Mouse (Mus musculus): ENCODE data around the gene Slamf9. TPM values are rescaled to one million over a fixed set of nuclear protein-coding genes. Genes with fewer than 3 reads are reported as not detected.

Gene Slamf9
- polyA plus RNA-seq, 1 experiment, result 4.7 TPM

- H3K4me2 ChIP-seq (ENCODE audit: low read depth), result no peak overlapping the region
- H3K79me2 ChIP-seq (ENCODE audit: control insufficient read depth, insufficient read depth), result peaks cover 16% of the 10 kb centered on the region
- no peak overlapping the region for H3K4me3 ChIP-seq
- H3K36me3 ChIP-seq (ENCODE audit: control insufficient read depth, insufficient read depth), result peaks cover 30% of the 10 kb centered on the region
- H3K27me3 ChIP-seq (ENCODE audit: control insufficient read depth, insufficient read depth, insufficient read length), result no peaks in the 10 kb centered on the region
- H3ac ChIP-seq (ENCODE audit: control insufficient read depth, insufficient read length), result no peak overlapping the region
- TF ChIP-seq MYOG (IDR thresholded peaks at IDR 0.05; ENCODE audit: control insufficient read depth in 1 of 3, insufficient read depth in 1 of 3, insufficient read length in 2 of 3, low read depth in 2 of 3) (no peak), CEBPB (IDR thresholded peaks at IDR 0.05; ENCODE audit: insufficient read depth, poor library complexity, severe bottlenecking) (no peak), USF1 (IDR thresholded peaks at IDR 0.05; ENCODE audit: low read depth) (no peak), MAX (IDR thresholded peaks at IDR 0.05; ENCODE audit: low read depth) (no peak), SRF (IDR thresholded peaks at IDR 0.05; ENCODE audit: control insufficient read depth, insufficient read length, low read depth) (no peak), E2F4 (IDR thresholded peaks at IDR 0.05; ENCODE audit: insufficient read depth) (no peak), POLR2A (IDR thresholded peaks at IDR 0.05; ENCODE audit: insufficient read length, low read depth) (no peak), REST (IDR thresholded peaks at IDR 0.05; ENCODE audit: insufficient read depth, insufficient read length) (no peak), MYOD1 (IDR thresholded peaks at IDR 0.05; ENCODE audit: control insufficient read depth in 1 of 3, insufficient read length in 2 of 3, low read depth in 2 of 3) (no peak), TCF3 (IDR thresholded peaks at IDR 0.05; ENCODE audit: insufficient read length, low read depth) (no peak), TCF12 (IDR thresholded peaks at IDR 0.05; ENCODE audit: insufficient read depth, poor library complexity, severe bottlenecking) (no peak), POLR2AphosphoS2 (IDR thresholded peaks at IDR 0.05; ENCODE audit: insufficient read length, low read depth) (no peak)
These were observed 33.0 kb downstream of the Slamf9 start for GRCm38 (mm10) chr1:172508172-172508571.

GRCm38 (mm10) chr1:172509235-172509634 lies 34.1 kb downstream of the Slamf9 start:
- Histone ChIP-seq H3K27me3 (ENCODE audit: control insufficient read depth, insufficient read depth, insufficient read length) (no peaks in the 10 kb centered on the region), H3K36me3 (ENCODE audit: control insufficient read depth, insufficient read depth) (peaks cover 30% of the 10 kb centered on the region), H3K4me3 (no peak overlapping the region), H3ac (ENCODE audit: control insufficient read depth, insufficient read length) (no peak overlapping the region), H3K79me2 (ENCODE audit: control insufficient read depth, insufficient read depth) (peaks cover 11% of the 10 kb centered on the region), H3K4me2 (ENCODE audit: low read depth) (no peak overlapping the region)
- TF ChIP-seq REST (IDR thresholded peaks at IDR 0.05; ENCODE audit: insufficient read depth, insufficient read length), result no peak
- TF ChIP-seq POLR2AphosphoS2 (IDR thresholded peaks at IDR 0.05; ENCODE audit: insufficient read length, low read depth), result peak; percentile 71

- H3K36me3 ChIP-seq (ENCODE audit: control insufficient read depth, insufficient read depth), result peaks cover 30% of the 10 kb centered on the region
- H3K79me2 ChIP-seq (ENCODE audit: control insufficient read depth, insufficient read depth), result peaks cover 3% of the 10 kb centered on the region
- TF ChIP-seq CEBPB (IDR thresholded peaks at IDR 0.05; ENCODE audit: insufficient read depth, poor library complexity, severe bottlenecking) (no peak), SRF (IDR thresholded peaks at IDR 0.05; ENCODE audit: control insufficient read depth, insufficient read length, low read depth) (no peak), POLR2A (IDR thresholded peaks at IDR 0.05; ENCODE audit: insufficient read length, low read depth) (no peak), MAX (IDR thresholded peaks at IDR 0.05; ENCODE audit: low read depth) (no peak), MYOD1 (IDR thresholded peaks at IDR 0.05; ENCODE audit: control insufficient read depth in 1 of 3, insufficient read length in 2 of 3, low read depth in 2 of 3) (no peak), TCF12 (IDR thresholded peaks at IDR 0.05; ENCODE audit: insufficient read depth, poor library complexity, severe bottlenecking) (no peak)
- H3K4me3 ChIP-seq, result no peak overlapping the region
- H3ac ChIP-seq (ENCODE audit: control insufficient read depth, insufficient read length), result no peak overlapping the region
- no peak overlapping the region for H3K4me2 ChIP-seq (ENCODE audit: low read depth)
- H3K27me3 ChIP-seq (ENCODE audit: control insufficient read depth, insufficient read depth, insufficient read length), result no peaks in the 10 kb centered on the region
These were observed 34.8 kb downstream of the Slamf9 start for GRCm38 (mm10) chr1:172509983-172510382.

GRCm38 (mm10) chr1:172510421-172510972 lies 35.3 kb downstream of the Slamf9 start:
- TF ChIP-seq MYOD1 (IDR thresholded peaks at IDR 0.05; ENCODE audit: control insufficient read depth in 1 of 3, insufficient read length in 2 of 3, low read depth in 2 of 3) (no peak), POLR2A (IDR thresholded peaks at IDR 0.05; ENCODE audit: insufficient read length, low read depth) (no peak), MYOG (IDR thresholded peaks at IDR 0.05; ENCODE audit: control insufficient read depth in 1 of 3, insufficient read depth in 1 of 3, insufficient read length in 2 of 3, low read depth in 2 of 3) (no peak), SRF (IDR thresholded peaks at IDR 0.05; ENCODE audit: control insufficient read depth, insufficient read length, low read depth) (no peak), TCF12 (IDR thresholded peaks at IDR 0.05; ENCODE audit: insufficient read depth, poor library complexity, severe bottlenecking) (no peak), TCF3 (IDR thresholded peaks at IDR 0.05; ENCODE audit: insufficient read length, low read depth) (no peak), POLR2AphosphoS2 (IDR thresholded peaks at IDR 0.05; ENCODE audit: insufficient read length, low read depth) (peak; percentile 13)
- no peak overlapping the region for H3ac ChIP-seq (ENCODE audit: control insufficient read depth, insufficient read length)
- no peaks in the 10 kb centered on the region for H3K27me3 ChIP-seq (ENCODE audit: control insufficient read depth, insufficient read depth, insufficient read length)
- H3K4me2 ChIP-seq (ENCODE audit: low read depth), result no peak overlapping the region
- peaks cover 25% of the 10 kb centered on the region for H3K36me3 ChIP-seq (ENCODE audit: control insufficient read depth, insufficient read depth)
- no peaks in the 10 kb centered on the region for H3K79me2 ChIP-seq (ENCODE audit: control insufficient read depth, insufficient read depth)
- no peak overlapping the region for H3K4me3 ChIP-seq

- TF ChIP-seq POLR2A (IDR thresholded peaks at IDR 0.05; ENCODE audit: insufficient read length, low read depth) (no peak), MAX (IDR thresholded peaks at IDR 0.05; ENCODE audit: low read depth) (no peak), CEBPB (IDR thresholded peaks at IDR 0.05; ENCODE audit: insufficient read depth, poor library complexity, severe bottlenecking) (no peak), REST (IDR thresholded peaks at IDR 0.05; ENCODE audit: insufficient read depth, insufficient read length) (no peak), POLR2AphosphoS2 (IDR thresholded peaks at IDR 0.05; ENCODE audit: insufficient read length, low read depth) (no peak), MYOG (IDR thresholded peaks at IDR 0.05; ENCODE audit: control insufficient read depth in 1 of 3, insufficient read depth in 1 of 3, insufficient read length in 2 of 3, low read depth in 2 of 3) (no peak), USF1 (IDR thresholded peaks at IDR 0.05; ENCODE audit: low read depth) (no peak), E2F4 (IDR thresholded peaks at IDR 0.05; ENCODE audit: insufficient read depth) (no peak), TCF12 (IDR thresholded peaks at IDR 0.05; ENCODE audit: insufficient read depth, poor library complexity, severe bottlenecking) (no peak), SRF (IDR thresholded peaks at IDR 0.05; ENCODE audit: control insufficient read depth, insufficient read length, low read depth) (no peak), TCF3 (IDR thresholded peaks at IDR 0.05; ENCODE audit: insufficient read length, low read depth) (no peak), MYOD1 (IDR thresholded peaks at IDR 0.05; ENCODE audit: control insufficient read depth in 1 of 3, insufficient read length in 2 of 3, low read depth in 2 of 3) (no peak)
- H3K36me3 ChIP-seq (ENCODE audit: control insufficient read depth, insufficient read depth), result peaks cover 10% of the 10 kb centered on the region
- no peak overlapping the region for H3ac ChIP-seq (ENCODE audit: control insufficient read depth, insufficient read length)
- H3K79me2 ChIP-seq (ENCODE audit: control insufficient read depth, insufficient read depth), result no peaks in the 10 kb centered on the region
- H3K27me3 ChIP-seq (ENCODE audit: control insufficient read depth, insufficient read depth, insufficient read length), result no peaks in the 10 kb centered on the region
- H3K4me3 ChIP-seq, result no peak overlapping the region
- no peak overlapping the region for H3K4me2 ChIP-seq (ENCODE audit: low read depth)
These were observed 37.8 kb downstream of the Slamf9 start for GRCm38 (mm10) chr1:172512962-172513361.
